Mouse (Mus musculus) frontal cortex, postnatal 36 days (tissue): ENCODE results near the gene Notch2.

Source experiments
- DNase-seq, 2 experiments: peaks; one replicate each; pipeline ENCODE4 v3.0.0; 2022; ENCODE audit warnings: low spot score in 2 of 2

The Notch2 gene

GRCm38 (mm10) chr3:98052507-98053430, 39.4 kb downstream of the Notch2 start:
- DNase-seq, result no peak

DNA sequence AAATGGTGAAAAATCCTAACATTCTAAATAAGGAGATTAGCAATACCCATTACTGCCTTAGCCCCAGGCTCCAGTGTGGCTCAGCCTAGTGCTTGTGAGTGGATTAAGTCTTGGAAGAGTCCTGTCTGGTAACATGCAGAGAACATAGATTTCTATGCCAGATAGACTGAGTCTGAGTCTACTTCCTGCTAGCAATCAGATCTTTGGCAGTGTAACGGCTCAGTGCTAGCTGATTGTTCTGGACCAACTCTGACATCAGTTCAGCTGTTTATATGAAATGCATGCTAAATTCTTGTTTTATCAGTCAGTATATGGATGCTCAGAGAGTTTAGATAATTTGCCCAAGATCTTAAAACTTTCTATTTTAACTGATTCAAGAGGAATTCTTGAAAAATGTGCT, 40.5 kb downstream of the Notch2 start:
- DNase-seq, result no peak

DNA sequence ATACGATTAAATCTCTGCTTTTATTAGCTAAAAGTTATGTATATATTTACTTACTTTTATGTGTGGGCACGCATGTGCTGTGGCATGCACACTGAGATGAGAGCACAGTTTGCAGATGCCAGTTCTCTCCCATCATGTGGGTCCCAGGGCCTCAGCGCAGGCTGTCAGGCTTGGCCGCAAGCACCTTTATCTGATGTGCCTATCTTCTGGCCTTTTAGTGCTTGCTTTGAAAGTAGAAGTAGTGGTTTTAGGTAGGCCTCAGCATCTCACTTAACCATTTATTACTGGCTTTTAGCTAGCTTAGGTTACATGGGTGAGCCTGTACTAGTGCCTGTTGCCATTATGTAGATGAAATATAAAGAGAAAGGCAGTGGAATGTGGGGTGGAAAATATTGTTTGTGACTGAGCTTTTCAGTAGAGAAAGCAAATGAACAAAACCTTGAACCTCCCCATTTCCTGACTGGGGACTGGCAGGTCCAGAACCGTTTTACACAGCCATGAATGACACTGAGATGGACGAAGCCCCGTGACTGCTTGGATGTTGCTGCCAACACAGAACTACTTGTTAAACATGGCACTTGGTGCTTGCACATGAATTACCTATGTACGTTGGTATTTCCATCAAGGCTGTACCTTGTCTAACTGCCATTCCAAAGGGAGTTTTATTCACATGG, 41.1 kb downstream of the Notch2 start:
- no peak for DNase-seq

DNA sequence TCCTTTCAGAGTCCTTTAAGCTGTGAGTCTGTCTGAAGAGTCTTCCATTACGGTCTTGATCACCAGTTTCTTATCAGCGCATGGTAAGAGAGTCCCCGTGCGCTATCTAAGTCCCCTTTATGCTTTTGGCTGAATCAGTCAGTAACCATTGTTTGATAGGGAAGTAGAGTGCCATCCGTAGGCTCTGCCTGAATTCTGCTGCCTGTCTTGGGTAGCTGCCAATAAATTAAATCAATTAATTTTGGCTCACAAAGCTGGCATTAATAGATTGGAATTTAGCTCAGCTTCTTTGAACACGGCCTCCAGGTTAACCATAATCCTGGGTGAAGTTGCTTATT, 41.6 kb downstream of the Notch2 start:
- DNase-seq, result no peak

GRCm38 (mm10) chr3:98055808-98056728, 42.7 kb downstream of the Notch2 start:
- no peak for DNase-seq

DNA sequence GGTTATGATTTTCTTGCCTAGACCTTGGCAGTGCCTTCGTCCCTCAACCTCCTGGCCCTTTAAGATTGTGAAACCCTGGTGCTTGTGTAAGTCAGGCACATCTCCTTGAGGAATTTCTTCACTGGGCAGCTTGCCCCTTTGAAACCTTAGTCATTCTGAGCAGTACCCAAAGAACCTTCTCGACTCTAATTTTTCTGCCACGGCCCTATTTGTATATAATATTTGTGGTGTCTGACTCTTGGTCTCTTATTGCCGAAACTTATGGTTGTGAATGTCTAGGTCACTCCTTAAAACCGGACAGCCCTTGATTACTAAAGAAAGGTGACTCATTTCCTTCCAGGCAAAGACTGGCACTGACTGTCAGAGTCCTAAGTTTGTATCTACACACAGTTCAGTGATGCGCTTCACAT, 43.6 kb downstream of the Notch2 start:
- DNase-seq, result no peak

GRCm38 (mm10) chr3:98059076-98059475, 45.7 kb downstream of the Notch2 start:
- no peak for DNase-seq

- no peak for DNase-seq
Measured at GRCm38 (mm10) chr3:98060981-98061660, 47.8 kb downstream of the Notch2 start.

- DNase-seq, result no peak
Measured at GRCm38 (mm10) chr3:98061661-98062330, 48.5 kb downstream of the Notch2 start.

GRCm38 (mm10) chr3:98062591-98063185, 49.4 kb downstream of the Notch2 start:
- no peak for DNase-seq

- DNase-seq, result peak; percentile 33 to 51
Measured at GRCm38 (mm10) chr3:98063186-98063771, 50.0 kb downstream of the Notch2 start.

- no peak for DNase-seq
Measured at GRCm38 (mm10) chr3:98063833-98064232, 50.5 kb downstream of the Notch2 start.

DNA sequence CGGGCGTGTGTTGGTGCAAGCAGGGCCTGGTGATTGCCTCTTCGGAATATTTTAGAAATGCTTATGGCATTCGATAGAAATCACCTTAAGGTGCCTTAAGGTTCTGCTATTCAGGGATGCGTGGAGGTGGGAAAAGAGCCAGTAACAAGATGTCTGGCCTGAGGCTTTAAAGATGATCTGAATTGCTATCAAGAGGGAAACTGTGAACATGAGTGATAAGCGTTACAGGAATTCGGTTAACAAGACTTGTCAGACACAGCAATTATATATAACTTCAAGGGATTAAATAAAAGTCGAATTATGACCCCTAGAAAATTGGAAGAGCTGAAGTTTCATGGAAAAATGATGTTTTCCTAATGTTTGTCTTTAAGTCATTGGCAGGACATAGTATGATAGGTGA, 51.7 kb downstream of the Notch2 start:
- DNase-seq, result no peak

- DNase-seq, result no peak
Measured at GRCm38 (mm10) chr3:98066434-98066833, 53.1 kb downstream of the Notch2 start.

DNA sequence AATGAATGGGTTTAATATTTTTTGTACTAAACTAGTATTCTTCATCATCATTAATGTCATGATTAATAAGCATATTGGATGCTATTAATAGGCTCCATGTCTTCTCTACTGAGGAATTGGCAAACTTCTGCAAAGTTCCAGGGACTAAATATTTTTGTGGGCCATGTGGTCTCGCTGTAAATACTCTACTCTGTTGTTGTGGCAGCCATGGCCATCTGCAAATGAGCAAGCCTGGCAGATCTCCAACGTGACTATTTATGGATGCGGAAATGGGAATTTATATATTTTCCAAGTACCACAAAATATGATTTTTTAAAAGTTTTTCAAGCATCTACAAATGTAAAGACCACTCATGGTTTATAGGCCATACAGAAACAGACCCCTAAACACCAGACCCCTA, 54.1 kb downstream of the Notch2 start:
- peak in 1 of 2 experiments; percentile 28 for DNase-seq

- DNase-seq, result peak in 1 of 2 experiments; percentile 44
Measured at GRCm38 (mm10) chr3:98067852-98068491, 54.6 kb downstream of the Notch2 start.

GRCm38 (mm10) chr3:98069161-98069560, 55.8 kb downstream of the Notch2 start:
- DNase-seq, result no peak

GRCm38 (mm10) chr3:98069856-98070255, 56.5 kb downstream of the Notch2 start:
- no peak for DNase-seq

GRCm38 (mm10) chr3:98072570-98072969, 59.2 kb downstream of the Notch2 start:
- no peak for DNase-seq

DNA sequence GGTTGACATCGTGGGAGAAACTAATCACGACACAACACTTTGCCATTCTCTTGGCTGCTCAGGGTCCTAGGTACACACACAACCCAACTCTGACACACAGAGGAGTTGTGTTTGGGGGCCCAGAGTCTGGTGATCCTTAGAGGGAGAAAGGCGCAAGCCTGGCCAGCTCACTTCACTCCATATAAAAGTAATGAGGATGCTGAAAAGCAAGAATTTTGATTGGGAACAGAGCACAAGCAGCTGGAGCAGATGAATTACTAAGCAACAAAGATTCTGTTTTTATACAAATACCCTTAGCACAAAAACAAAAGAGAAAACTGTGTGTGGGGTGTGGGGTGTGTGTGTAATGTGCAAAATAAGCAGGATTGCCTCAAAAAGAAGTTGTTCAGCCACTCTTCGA, 60.2 kb downstream of the Notch2 start:
- no peak for DNase-seq
